In the genomic region with DNA sequence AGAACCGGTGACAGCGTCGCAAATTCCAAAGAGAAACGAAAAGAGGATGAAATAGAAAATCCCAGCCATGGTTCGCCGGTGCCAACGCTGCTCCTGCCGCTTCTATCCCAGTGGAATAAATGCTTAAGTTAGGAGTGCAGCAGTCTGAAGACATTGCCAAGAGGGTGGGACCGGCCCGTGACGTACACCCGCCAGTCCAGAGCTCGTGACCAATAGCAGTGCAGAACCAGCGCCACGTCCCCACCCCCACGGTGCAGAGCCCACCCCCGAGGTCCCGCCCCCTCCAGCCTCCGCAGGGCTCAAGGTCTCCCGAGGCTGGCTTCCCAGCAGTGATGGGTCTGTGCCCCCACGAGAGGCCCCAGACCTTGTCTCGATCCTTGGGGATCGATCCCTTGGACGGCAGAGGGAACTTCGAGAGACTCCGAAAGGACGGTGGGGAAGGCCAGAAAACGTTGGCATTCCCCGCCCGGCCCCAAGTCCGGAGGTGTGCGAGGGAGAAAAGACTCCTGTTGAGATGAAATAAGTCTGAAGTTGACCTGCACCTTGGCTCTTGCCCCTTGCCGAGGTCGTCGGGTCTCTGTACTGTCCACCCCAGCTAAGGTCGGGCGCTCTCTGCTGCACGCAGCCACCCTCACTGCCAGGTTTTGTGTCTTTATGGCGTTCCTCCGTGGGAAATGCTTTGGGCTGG, we compare ENCODE assay signal across 8 mouse cellular contexts. TPM values are rescaled to one million over a fixed set of nuclear protein-coding genes. Genes with fewer than 3 reads are reported as not detected.
DNase-seq lines count a peak whose midpoint lies in the region; ATAC-seq lines count a peak whose summit lies in the region.

Gene Epha4 (minus strand): TSS at position 126 of the 688 bp plus-strand sequence.

- under 1% methylated on average over 40 of the region's 40 CpGs for WGBS in intestine, embryonic 15.5 days

- H3K27ac ChIP-seq in intestine, embryonic 15.5 days = peak within 1 kb of the TSS; percentile 59

- H3K27me3 ChIP-seq in intestine, embryonic 15.5 days (replicated peaks) = no peaks in the 10 kb centered on the region

- H3K9ac ChIP-seq in intestine, embryonic 15.5 days = peak within 1 kb of the TSS; percentile 50

- peak within 1 kb of the TSS; percentile 57 for H3K4me3 ChIP-seq in intestine, embryonic 15.5 days (replicated peaks)

- peak; percentile 95 for ATAC-seq in intestine, embryonic 15.5 days
- peak; percentile 65 for ATAC-seq in megakaryocyte, adult 5-6 weeks (ENCODE audit: poor library complexity, severe bottlenecking)

- intact Hi-C loops in left cerebral cortex, postnatal 10 days (cut with DNase I) = loop anchor here (5.0 to 10.0 kb wide), 3 partner anchors 410 to 1588 kb away; no protein-coding TSS in a partner anchor

- peaks cover 15% of the 10 kb centered on the region for H3K4me1 ChIP-seq in intestine, embryonic 15.5 days (replicated peaks)

- H3K36me3 ChIP-seq in intestine, embryonic 15.5 days = no peaks in the 10 kb centered on the region

- peak within 1 kb of the TSS; percentile 97 for H3K4me2 ChIP-seq in intestine, embryonic 15.5 days (replicated peaks)

- DNase-seq in adrenal gland, postnatal 14 days = peak; percentile 95
- DNase-seq in embryo, embryonic 10.5 days (ENCODE audit: low spot score) = peak; percentile 93
- peak; percentile 88 for DNase-seq in gastrocnemius, postnatal 25 days
- DNase-seq in left cerebral cortex, postnatal 10 days (ENCODE audit: extremely low spot score in 1 of 2, low spot score in 2 of 2) = peak; percentile 93 to 95
- peak; percentile 91 for DNase-seq in right cerebral cortex, postnatal 4 days
- DNase-seq in T-cell, adult 2 months (ENCODE audit: low spot score) = no peak

- no peaks in the 10 kb centered on the region for H3K9me3 ChIP-seq in intestine, embryonic 15.5 days

RNA-seq across cellular contexts. Expression of gene Epha4, which starts in this region (rescaled TPM):
- 3.9 and 4.1 TPM in 2 replicates for total RNA-seq in adrenal gland, postnatal 14 days (2021)
- total RNA-seq in gastrocnemius, postnatal 25 days (2021) = 1 to 10 TPM; 1.7 to 2.1 TPM
- polyA plus RNA-seq in intestine, embryonic 15.5 days (2015; fragmentation: Nextera tagmentation; extraction: Ambion mirVana) = 8.7 and 10.4 TPM in 2 replicates
- total RNA-seq in left cerebral cortex, postnatal 10 days (2021) = 100 to 1,000 TPM; 215 to 239 TPM
- total RNA-seq in megakaryocyte, adult 5-6 weeks (2015) = 0.52 and 0.58 TPM in 2 replicates
- total RNA-seq in megakaryocyte, adult 5-6 weeks (2017) = 0.41 and 0.55 TPM in 2 replicates

Comparison
In these comparisons a context has a peak if more than half of its experiments do, and no peak if none do; other contexts are left out.
1. RNA of gene Epha4 (total RNA-seq): 215 to 239 TPM in left cerebral cortex, postnatal 10 days; 3.9 to 4.1 TPM in adrenal gland, postnatal 14 days, 1.7 to 2.1 TPM in gastrocnemius, postnatal 25 days and 0.41 to 0.58 TPM in megakaryocyte, adult 5-6 weeks; every median in the first group is over 10 times any median in the second.
2. Peak in ATAC-seq in megakaryocyte, adult 5-6 weeks; RNA of the gene not detected or under 1 TPM.